Mouse (Mus musculus) ES-CJ7 (cell line): ENCODE measurements around the gene Trabd2b.
A peak's percentile ranks its signal among the peaks of the same experiment; 100 is the strongest.

Source experiments
- DNase-seq: peaks from one replicate; pipeline ENCODE4 v3.0.0; 2011; ENCODE audit warnings: low read depth, low spot score

Gene Trabd2b

GRCm38 (mm10) chr4:114406355-114407101 lies at the start of gene Trabd2b:
TSS of gene Trabd2b (plus strand) at chr4:114406724.
- DNase-seq = peak; percentile 8

- DNase-seq = no peak
These were observed 49.1 kb upstream of the Trabd2b start for GRCm38 (mm10) chr4:114357420-114357819.

- DNase-seq = no peak
These were observed 47.6 kb upstream of the Trabd2b start for GRCm38 (mm10) chr4:114358874-114359273.

- DNase-seq = no peak
These were observed 46.7 kb upstream of the Trabd2b start for GRCm38 (mm10) chr4:114359818-114360217.

GRCm38 (mm10) chr4:114361336-114361735 lies 45.2 kb upstream of the Trabd2b start:
- DNase-seq = no peak

GRCm38 (mm10) chr4:114365000-114365399 lies 41.5 kb upstream of the Trabd2b start:
- DNase-seq = no peak

GRCm38 (mm10) chr4:114365595-114365994 lies 40.9 kb upstream of the Trabd2b start:
- no peak for DNase-seq

GRCm38 (mm10) chr4:114367005-114367404 lies 39.5 kb upstream of the Trabd2b start:
- DNase-seq = no peak

- DNase-seq = no peak
These were observed 38.7 kb upstream of the Trabd2b start for GRCm38 (mm10) chr4:114367840-114368239.

GRCm38 (mm10) chr4:114369591-114369990 lies 36.9 kb upstream of the Trabd2b start:
- DNase-seq = no peak

GRCm38 (mm10) chr4:114370935-114371715 lies 35.4 kb upstream of the Trabd2b start:
- no peak for DNase-seq

GRCm38 (mm10) chr4:114372699-114373098 lies 33.8 kb upstream of the Trabd2b start:
- DNase-seq = no peak

- no peak for DNase-seq
These were observed 32.2 kb upstream of the Trabd2b start for GRCm38 (mm10) chr4:114374330-114374729.

GRCm38 (mm10) chr4:114377531-114377930 lies 29.0 kb upstream of the Trabd2b start:
- no peak for DNase-seq

- no peak for DNase-seq
These were observed 28.0 kb upstream of the Trabd2b start for GRCm38 (mm10) chr4:114378512-114378911.

GRCm38 (mm10) chr4:114379416-114379956 lies 27.0 kb upstream of the Trabd2b start:
- DNase-seq = no peak

- DNase-seq = no peak
These were observed 23.9 kb upstream of the Trabd2b start for GRCm38 (mm10) chr4:114382627-114383026.

GRCm38 (mm10) chr4:114385236-114385635 lies 21.3 kb upstream of the Trabd2b start:
- DNase-seq = no peak

- no peak for DNase-seq
These were observed 20.1 kb upstream of the Trabd2b start for GRCm38 (mm10) chr4:114386395-114386811.

GRCm38 (mm10) chr4:114387527-114388135 lies 18.9 kb upstream of the Trabd2b start:
- no peak for DNase-seq

- no peak for DNase-seq
These were observed 18.2 kb upstream of the Trabd2b start for GRCm38 (mm10) chr4:114388306-114388705.

GRCm38 (mm10) chr4:114389653-114390052 lies 16.9 kb upstream of the Trabd2b start:
- no peak for DNase-seq
